Mouse (Mus musculus): ENCODE results near the gene Thrb. TPM values are rescaled to one million over a fixed set of nuclear protein-coding genes. Genes with fewer than 3 reads are reported as not detected.

The Thrb gene
- total and polyA plus RNA-seq, 3 experiments = not detected

DNA sequence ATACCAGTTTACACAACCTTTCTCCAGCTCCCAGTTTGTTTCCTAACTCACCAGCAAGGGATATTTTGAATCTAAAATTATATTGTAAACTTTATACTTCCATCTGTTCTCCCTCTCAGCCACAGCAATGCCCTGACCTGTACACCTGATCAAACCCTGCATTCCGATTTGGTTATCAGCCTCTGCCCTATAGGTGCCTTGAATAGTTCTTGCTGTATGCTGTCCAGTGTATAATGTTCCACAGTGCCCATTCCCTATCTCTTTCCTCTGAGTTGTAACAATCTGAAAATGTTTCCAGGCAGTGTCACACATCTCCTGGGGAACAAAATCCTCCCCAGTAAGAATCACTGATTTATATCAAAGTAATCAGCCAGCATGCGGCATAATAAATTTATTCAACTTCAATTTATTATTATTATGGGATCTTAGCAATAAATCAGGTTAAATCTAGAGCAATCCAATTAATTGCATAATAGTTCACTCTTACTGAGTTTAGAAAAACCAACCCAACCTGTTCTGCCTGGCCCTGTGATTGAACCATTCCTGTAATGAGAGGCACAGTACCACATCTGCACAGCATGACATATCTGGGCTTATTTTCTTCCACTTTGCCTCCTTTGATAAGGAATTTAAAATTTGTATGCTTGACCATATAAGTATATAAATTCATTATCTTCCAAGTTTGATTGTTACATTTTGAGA is 73.2 kb downstream of the Thrb start:
- no peaks in the 10 kb centered on the region for H3K9me3 ChIP-seq (replicated peaks; ENCODE audit: insufficient read depth, low read length)
- no peak for DNase-seq (ENCODE audit: low read depth, low spot score)
- H3K27ac ChIP-seq (ENCODE audit: control insufficient read depth, low read depth, low read length) = no peak overlapping the region
- TF ChIP-seq SIN3A (IDR thresholded peaks at IDR 0.05; ENCODE audit: low read length) (no peak), E2F4 (IDR thresholded peaks at IDR 0.05; ENCODE audit: borderline replicate concordance, low read depth, low read length) (no peak), CTCF (IDR thresholded peaks at IDR 0.05 in 2 of 3, conservative IDR thresholded peaks at IDR 0.05 in 1 of 3; ENCODE audit: control insufficient read depth in 1 of 3, insufficient read depth in 1 of 3, low read depth in 2 of 3, low read length in 3 of 3, poor library complexity in 1 of 3, severe bottlenecking in 1 of 3) (no peak), KAT2A (conservative IDR thresholded peaks at IDR 0.05; ENCODE audit: low read depth, low read length) (no peak), MAZ (IDR thresholded peaks at IDR 0.05; ENCODE audit: low read depth, low read length) (no peak), POLR2A (IDR thresholded peaks at IDR 0.05; ENCODE audit: control insufficient read depth in 1 of 2, insufficient read depth in 1 of 2, low read depth in 1 of 2, low read length in 2 of 2, poor library complexity in 1 of 2) (no peak), CHD2 (IDR thresholded peaks at IDR 0.05; ENCODE audit: low read length) (no peak), BHLHE40 (IDR thresholded peaks at IDR 0.05; ENCODE audit: borderline replicate concordance, low read depth, low read length) (no peak), CHD1 (IDR thresholded peaks at IDR 0.05; ENCODE audit: low read depth, low read length) (no peak), MYB (IDR thresholded peaks at IDR 0.05; ENCODE audit: low read depth, low read length) (no peak), TBP (IDR thresholded peaks at IDR 0.05; ENCODE audit: low read depth, low read length) (no peak), USF1 (IDR thresholded peaks at IDR 0.05; ENCODE audit: low read depth, low read length) (no peak), MXI1 (IDR thresholded peaks at IDR 0.05; ENCODE audit: low read depth, low read length) (no peak), UBTF (IDR thresholded peaks at IDR 0.05; ENCODE audit: borderline replicate concordance, insufficient read depth, low read depth, low read length) (no peak), RAD21 (IDR thresholded peaks at IDR 0.05; ENCODE audit: low read depth, low read length) (no peak), MEF2A (IDR thresholded peaks at IDR 0.05; ENCODE audit: extremely low read depth, insufficient replicate concordance, low read depth, low read length, poor library complexity, severe bottlenecking) (no peak), ZNF384 (IDR thresholded peaks at IDR 0.05; ENCODE audit: low read depth, low read length) (no peak), MAFK (IDR thresholded peaks at IDR 0.05; ENCODE audit: borderline replicate concordance, low read depth, low read length) (no peak), USF2 (IDR thresholded peaks at IDR 0.05; ENCODE audit: borderline replicate concordance in 1 of 2, insufficient read depth in 1 of 2, low read depth in 1 of 2, low read length in 2 of 2) (no peak), ETS1 (IDR thresholded peaks at IDR 0.05; ENCODE audit: low read depth, low read length) (no peak)
- no peak overlapping the region for H3K9ac ChIP-seq (ENCODE audit: control insufficient read depth, low read depth, low read length, poor library complexity, severe bottlenecking)
- H3K79me2 ChIP-seq (ENCODE audit: control insufficient read depth, insufficient read depth, low read length, poor library complexity) = no peaks in the 10 kb centered on the region
- no peak overlapping the region for H3K4me3 ChIP-seq (ENCODE audit: control insufficient read depth in 1 of 2, insufficient read depth in 1 of 2, low read depth in 2 of 2, low read length in 2 of 2)
- H3K36me3 ChIP-seq (ENCODE audit: control insufficient read depth in 1 of 2, insufficient read depth in 2 of 2, low read length in 2 of 2) = no peaks in the 10 kb centered on the region
- H3K4me1 ChIP-seq (ENCODE audit: control insufficient read depth in 1 of 2, insufficient read depth in 2 of 2, low read length in 2 of 2) = no peaks in the 10 kb centered on the region
- H3K27me3 ChIP-seq (ENCODE audit: control insufficient read depth in 1 of 2, insufficient read depth in 2 of 2, low read length in 2 of 2) = no peaks in the 10 kb centered on the region

- TF ChIP-seq MAFK (IDR thresholded peaks at IDR 0.05; ENCODE audit: borderline replicate concordance, low read depth, low read length) (no peak), EP300 (IDR thresholded peaks at IDR 0.05; ENCODE audit: low read depth in 1 of 2, low read length in 2 of 2) (no peak), NRF1 (IDR thresholded peaks at IDR 0.05; ENCODE audit: insufficient read depth, low read depth, low read length, poor library complexity, severe bottlenecking) (no peak)
- no peak overlapping the region for H3K4me3 ChIP-seq (ENCODE audit: control insufficient read depth in 1 of 2, insufficient read depth in 1 of 2, low read depth in 2 of 2, low read length in 2 of 2)
- no peaks in the 10 kb centered on the region for H3K27me3 ChIP-seq (ENCODE audit: control insufficient read depth in 1 of 2, insufficient read depth in 2 of 2, low read length in 2 of 2)
- no peaks in the 10 kb centered on the region for H3K36me3 ChIP-seq (ENCODE audit: control insufficient read depth in 1 of 2, insufficient read depth in 2 of 2, low read length in 2 of 2)
- no peak overlapping the region for H3K27ac ChIP-seq (ENCODE audit: control insufficient read depth, low read depth, low read length)
- H3K9ac ChIP-seq (ENCODE audit: control insufficient read depth, low read depth, low read length, poor library complexity, severe bottlenecking) = no peak overlapping the region
- no peaks in the 10 kb centered on the region for H3K9me3 ChIP-seq (replicated peaks; ENCODE audit: insufficient read depth, low read length)
- no peak for DNase-seq (ENCODE audit: low read depth, low spot score)
- no peaks in the 10 kb centered on the region for H3K4me1 ChIP-seq (ENCODE audit: control insufficient read depth in 1 of 2, insufficient read depth in 2 of 2, low read length in 2 of 2)
- no peaks in the 10 kb centered on the region for H3K79me2 ChIP-seq (ENCODE audit: control insufficient read depth, insufficient read depth, low read length, poor library complexity)
Measured at GRCm38 (mm10) chr14:17733779-17734137, 73.7 kb downstream of the Thrb start.
